Mouse (Mus musculus) kidney, adult 11 months (tissue): ENCODE results near the gene Catip.
"Not testable (repeated sequence)": the region's sequence is repeated elsewhere in the genome, so short reads cannot be mapped to it uniquely, and the experiment has no call there.

Source experiments
- DNase-seq: peaks from one replicate; pipeline ENCODE4 v3.0.0; 2022

Catip gene

DNA sequence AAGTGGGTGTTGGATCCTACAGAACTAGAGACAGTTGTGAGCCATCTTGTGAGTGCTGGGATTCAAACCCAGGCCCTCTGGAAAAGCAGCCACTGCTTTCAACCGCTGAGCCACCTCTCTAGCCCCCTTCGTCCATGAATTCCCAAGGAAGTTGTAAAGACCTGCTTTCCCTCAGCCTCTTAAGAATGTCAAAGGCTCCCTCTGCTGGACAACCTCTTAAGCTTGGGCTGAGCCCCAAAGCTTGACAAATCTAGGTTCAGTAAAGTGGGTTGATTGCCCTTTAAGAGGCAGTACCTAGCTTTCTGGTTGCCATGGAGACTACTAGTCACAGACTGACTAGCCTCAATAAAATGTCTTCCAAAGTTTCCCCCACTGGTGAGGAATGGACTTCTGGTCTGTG, at the start of gene Catip:
TSS of gene Catip (plus strand) at position 297 of the 400 bp plus-strand sequence.
- DNase-seq: peak; percentile 80

DNA sequence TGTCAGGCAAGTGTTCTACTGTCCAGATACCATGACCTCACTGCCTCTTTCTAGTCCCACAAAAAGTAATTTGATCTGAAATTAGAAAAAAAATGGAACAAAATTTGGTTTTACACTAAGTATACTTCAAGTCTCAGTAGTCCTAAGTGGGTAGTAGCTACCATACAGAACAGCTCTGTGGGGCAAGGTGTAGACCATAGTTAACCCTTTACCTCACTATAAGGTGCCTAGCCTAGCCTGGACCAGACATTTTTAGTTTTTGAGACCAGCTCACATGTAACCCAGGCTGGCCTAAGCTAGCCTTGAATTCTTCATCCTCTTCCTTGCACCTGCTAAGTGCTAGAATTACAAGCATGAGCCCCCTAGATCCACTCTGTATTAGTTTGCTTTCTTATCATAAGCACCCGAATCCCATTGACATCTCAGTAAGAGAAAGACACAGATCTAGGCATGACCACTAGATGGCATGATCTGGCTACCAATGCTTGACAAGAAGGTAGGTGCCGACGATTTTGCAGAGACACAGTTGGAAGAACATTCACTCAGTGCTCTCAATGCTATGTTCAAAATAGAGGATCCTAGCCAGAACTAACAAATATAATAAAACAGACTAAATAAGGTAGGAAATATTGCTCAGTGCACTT, 48.7 kb upstream of the Catip start:
- peak; percentile 60 for DNase-seq

DNA sequence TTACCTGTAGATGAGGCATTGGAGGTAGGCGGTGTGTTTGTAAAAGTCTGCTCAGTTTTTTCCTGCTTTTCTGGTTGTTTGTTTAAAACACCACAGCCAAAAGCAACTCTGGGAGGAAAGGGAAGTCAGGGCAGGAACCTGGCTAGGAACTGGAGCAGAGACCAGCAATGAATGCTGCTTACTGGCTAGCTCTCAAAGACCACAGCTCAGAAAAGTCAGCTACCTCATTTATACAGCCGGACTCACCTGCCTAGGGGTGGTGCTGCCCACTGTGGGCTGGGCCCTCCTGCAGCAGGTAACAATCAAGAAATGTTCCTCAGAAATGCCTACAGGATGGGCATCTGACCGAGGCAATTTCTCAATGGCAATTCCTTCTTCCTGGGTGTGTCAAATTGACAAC, 47.1 kb upstream of the Catip start:
- DNase-seq: no peak

DNA sequence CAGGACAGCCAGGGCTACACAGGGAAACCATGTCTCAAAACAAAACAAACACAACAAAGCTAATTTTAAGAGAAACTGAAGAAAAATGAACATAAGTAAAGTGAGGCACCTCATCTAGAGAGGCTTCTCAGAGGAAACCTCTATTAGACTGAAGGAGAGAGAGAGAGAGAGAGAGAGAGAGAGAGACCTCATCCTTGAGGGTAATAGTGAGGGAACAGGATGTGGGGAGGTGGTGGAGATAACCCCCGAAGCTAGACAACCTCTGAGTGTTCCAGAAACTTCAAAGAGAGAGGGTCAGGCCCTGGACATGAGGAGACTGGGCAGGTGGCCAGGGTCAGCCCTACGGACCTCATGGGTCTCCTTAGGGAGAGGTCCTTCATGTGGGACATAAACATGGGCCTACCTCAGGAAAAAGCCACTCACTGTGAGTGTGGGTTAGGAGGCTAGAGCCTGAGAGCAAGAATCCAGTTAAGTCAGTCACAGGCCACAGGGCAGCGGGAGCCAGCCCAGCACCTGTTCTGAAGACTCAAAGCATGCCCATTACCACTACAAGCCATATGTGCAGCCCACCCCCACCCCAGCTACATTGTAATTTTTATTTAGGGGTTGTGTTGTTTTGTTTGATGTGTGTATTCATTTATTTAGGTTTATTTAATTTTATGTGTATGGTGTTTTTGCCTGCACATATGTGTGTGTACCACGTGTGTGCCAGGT, 45.6 kb upstream of the Catip start:
- no peak for DNase-seq

DNA sequence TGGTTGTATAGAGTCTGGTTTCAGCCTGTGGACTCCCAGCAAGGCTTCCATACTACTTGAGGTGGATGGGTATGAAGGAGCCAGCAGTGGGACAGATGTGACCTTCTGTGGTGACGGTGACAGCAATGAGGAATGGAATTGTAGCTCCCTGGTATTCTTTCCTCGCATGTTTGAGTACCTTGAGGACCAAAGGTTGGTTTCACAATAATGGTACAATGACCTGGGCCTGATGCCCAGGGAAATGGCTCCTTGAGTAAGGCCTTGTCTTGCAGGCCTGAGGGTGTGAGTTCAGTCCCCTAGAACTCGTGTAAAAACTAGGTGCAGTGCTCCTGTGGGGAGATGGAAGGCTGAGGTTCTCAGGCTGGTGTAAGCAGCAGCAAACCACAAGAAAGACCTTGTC, 43.2 kb upstream of the Catip start:
- no peak for DNase-seq

DNA sequence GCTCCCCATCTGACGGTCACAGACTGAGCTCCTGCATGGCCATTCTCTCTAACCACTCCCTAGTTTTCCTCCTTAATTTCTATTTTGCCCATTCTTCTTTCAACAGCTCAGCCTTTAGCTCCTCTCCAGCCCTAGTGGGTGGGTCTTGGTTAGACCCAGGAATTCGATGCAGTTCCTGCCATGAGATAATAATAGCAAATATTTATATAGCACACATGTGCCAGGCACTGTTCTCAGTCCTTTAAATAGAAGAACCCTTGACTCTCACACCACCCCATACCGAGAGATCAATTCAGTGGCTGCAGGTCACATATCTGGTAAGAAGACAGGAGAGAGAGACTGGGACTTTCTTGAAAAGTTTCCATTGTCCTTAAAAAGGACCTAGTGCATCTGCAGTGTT, 40.5 kb upstream of the Catip start:
- no peak for DNase-seq

DNA sequence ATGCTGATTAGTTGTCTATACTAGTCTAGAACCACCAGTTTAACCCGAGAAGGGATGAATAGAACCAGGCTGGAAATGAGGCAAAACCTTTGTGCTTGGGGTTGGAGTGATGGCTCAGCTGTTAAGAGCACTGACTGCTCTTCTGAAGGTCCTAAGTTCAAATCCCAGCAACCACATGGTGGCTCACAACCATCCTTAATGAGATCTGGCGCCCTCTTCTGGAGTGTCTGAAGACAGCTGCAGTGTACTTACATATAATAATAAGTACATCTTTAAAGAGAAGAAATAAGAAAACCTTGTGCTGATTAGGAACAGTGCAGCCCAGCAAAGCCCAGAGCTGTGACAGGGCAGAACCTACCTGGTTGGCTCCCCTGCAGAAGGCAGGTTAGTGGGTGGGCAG, 35.0 kb upstream of the Catip start:
- not testable (repeated sequence) for DNase-seq

DNA sequence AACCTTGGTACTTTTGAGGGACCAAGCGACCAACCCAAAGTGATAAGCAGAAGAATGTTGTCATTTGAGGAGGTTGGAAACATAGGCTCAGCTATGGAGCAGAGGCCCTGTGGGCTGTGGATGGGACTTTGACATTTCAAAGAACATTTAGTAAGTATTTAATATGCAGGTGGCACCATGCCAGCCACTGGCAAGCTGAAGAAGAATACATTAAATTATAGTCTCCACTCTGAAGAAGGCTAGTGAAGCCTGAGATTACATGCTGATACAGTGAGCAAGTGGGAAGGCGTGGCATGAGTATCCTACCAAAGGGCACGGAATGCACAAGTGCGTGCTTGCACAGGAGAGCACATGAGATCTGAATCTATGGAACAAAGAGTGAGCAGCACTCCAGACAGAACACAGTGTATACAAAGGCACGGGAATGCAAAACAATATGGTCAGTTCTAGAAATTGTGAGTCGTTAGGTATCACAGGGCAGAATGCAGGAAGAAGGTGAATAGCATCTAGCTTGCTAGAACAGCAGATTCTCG, 31.9 kb upstream of the Catip start:
- DNase-seq: peak; percentile 50

DNA sequence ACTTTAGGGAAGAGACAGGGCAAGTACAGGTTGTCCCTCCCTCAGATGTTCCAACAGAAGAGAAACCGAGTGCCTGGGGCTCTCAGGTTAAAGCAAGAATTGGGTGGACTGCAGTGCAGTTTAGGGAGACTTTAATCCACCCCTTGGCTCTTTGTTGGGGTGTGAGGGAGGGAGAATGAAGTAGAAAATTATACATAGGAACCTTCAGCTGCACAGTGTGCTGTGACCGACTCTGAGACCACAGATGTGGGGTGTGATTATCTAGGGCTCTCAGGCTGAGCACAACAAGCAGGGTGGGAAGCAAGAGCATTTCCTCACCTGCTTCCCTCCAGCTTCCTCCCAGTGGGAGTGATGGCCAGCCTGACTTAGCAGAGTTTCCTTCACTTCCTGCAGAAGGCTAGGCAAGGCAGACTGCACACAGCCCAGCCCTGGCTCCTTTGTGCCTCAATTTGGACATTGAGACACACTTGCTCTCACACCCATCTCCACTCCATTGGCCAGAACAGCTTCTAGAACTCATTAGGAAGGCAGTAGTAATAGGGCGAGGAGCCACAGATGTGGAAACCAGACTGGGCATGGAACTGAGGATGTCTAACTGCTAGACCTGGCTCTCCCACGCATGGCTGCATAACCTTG, 30.7 kb upstream of the Catip start:
- DNase-seq: no peak

DNA sequence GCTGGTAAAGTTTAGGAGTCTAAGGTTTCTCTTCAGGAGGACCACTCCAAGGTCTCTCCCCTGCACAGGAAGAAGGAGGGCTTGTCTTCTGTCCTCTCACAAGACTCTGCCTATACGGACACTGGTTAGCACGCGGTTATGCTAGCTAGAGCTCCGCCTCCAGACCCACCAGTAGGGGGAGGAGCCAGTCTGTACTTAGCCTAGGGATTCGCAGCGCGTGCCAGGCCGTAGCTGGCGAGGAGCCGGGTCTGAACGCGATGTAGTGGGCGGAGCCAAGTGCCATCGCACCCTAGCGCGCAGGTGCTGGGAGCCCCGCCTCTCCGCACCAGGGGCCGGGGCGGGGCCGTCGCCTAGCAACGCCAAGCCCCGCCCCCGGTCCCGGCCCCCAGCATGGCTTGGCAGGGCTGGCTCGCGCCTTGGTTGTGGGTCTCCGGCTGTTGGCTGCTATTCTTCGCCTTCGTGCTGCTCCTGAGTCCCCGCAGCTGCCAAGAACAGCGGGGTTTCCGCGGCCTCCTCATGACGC, 29.6 kb upstream of the Catip start:
- DNase-seq: peak; percentile 98

DNA sequence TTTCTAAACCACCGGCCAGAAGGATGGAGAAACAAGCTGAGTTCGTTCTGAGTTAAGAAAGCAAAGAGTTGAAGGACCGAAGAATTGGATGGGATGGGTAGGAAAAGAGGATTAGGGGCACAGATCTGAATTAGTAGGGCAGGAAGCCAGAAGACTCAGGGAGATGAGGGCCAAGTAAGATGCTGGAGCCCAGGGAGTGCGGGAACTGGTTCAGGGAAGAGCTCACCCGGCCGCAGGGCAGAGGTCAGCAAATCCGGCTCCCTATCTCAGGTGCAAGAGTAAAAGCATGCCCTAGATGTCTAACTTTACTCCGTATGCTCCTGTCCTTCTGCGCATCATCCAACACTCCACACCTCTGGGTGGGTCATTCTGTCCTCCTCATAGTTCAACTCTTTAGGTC, 29.0 kb upstream of the Catip start:
- DNase-seq: no peak

DNA sequence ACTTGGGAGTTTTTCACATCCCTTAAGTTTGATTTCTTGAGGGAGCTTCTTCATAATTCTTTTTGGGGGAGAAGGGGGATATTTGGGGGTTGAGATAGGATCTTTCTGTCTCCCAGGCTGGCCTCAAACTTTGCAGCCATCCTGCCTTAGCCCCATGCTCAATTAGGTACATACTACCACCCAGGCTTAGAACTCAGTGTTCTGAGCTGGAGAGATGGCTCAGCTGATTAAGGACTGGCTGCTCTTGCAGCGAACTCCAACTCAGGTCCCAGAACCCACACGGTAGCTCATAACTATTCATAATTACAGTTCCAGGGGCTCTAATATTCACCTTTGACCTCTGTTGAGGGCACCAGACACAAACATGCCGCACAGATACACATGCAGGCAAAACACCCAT, 27.3 kb upstream of the Catip start:
- DNase-seq: no peak

DNA sequence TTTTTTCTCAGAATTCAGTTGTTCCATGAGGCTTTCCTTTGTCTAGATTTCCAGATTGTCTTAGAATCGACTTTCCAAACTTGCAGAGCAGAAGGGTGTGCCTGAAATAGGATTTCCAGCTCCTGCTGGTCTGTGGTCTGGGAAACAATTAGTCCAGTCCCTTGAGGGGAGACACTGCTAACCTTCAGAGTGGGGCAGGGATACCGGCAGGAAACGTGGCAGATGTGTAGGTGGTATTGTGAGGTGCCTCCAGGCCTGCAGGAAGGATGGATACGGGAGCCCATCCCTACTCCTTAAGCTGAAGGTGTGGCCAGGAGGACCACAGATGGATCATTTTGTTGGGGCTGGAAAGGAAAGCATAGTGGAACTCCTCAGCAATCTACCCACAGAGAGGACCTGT, 26.9 kb upstream of the Catip start:
- no peak for DNase-seq

DNA sequence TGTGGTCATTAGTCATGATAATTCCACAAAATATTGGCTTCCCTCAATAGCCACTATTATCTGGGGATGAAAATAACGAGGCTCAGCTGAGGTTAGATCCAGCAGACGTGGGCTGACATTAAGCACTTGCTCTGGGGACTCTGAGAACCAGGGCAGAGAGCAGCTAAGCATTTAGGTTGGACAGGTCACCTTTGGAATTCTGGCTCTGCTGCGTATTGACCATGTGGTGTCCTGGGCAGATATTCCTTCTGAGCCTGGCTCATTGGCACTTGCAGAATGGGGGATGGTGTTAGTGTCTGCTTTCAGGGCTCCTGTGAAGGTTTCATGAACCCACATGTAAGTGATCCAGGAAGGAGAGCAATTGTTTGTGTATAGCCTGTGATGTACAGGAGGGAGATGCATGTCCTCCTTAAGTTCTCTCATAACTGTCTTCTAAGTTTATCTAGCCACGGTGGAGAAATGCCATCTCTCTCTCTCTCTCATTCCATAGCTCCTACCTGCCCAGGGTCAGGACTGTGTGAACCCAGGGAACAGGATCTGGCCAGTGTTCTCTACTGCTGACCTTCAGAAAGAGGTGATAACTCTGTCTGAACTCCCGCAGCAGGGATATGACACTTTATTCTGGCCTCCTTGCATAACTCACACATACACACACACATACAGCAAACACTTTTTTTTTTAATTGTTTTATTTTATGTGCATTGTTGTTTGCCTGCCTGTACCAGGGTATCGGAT, 26.3 kb upstream of the Catip start:
- peak; percentile 42 for DNase-seq

DNA sequence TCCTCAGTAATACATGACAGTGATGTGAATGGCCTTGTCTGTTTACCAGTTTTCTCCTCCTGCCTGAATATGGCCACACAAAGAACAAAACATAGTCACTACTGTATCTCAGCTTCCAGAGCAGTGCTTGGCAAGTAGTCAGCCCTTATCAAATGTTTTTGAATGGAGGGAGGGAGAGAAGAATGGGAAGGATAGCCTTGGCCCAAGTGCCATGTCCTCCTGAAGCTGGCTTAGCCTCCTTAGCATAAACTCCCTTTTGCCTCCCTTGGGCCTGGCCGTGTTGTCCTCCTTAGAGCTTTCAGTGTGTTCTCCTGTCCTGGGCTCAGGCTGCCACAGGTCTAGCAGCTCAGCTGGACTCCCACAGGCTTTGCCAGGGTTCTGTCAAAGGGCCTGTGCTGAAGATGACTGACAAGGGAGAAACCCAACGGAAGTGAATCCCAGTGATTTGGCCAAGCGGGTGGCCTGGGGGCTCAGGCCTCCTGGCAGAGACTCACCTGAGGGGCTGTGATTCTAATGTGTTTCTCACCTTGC, 24.6 kb upstream of the Catip start:
- DNase-seq: no peak

DNA sequence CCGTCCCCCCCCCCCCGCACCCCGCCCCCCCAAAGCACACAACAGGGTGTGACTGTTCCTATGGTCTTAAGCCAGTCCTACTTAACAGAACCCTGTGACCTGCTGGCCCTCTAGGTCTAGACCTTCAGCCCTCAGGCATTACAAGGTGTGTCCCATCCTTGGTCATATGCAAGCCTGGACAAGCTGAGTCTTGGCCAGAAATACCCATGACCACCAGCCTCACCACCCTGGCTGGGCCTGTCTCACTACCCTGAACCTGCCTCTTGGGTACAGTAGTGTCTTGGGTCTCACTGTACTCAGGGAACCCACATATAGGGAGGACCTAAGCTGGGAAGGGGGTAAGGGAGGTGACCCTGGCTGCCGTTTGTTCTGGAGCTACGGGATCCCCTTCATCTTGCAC, 23.9 kb upstream of the Catip start:
- DNase-seq: no peak

DNA sequence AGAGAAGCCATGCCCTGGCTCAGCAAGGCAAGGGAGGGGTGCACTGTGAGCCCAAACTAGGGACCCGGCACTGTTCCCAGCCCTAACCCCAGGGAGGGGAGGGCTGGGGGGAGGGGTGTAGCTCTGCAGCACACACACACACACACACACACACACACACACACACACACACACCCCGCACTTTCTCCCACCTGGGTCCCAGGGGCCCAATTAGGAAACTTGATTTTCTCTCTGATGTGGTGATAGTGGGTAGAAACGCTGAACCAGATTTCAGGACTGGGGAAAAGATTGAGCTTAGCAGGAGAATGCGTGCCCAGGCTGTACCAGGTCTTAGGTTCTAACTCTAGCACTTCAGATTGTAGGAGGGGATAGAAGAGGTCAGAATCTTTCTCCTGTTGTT, 23.3 kb upstream of the Catip start:
- DNase-seq: no peak

DNA sequence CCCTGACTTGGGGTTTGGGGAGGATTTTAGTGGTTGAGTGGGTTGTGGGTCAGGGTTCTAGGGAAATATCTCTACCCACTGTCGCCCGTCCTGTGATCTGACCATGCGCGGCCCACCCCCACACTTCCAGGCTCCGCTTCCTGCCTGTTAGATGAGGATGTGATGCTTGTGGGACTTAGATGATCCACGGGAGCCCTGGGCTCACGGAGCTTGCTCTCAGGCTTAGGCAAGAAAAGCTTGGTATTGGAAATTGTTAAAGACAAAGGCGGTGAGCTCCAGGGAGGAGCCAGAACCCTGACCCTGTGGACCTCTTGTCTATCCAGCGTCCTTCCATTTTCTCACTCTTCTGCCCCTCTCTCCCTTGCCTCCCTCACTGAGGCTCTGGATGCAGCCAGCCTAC, 22.0 kb upstream of the Catip start:
- no peak for DNase-seq

DNA sequence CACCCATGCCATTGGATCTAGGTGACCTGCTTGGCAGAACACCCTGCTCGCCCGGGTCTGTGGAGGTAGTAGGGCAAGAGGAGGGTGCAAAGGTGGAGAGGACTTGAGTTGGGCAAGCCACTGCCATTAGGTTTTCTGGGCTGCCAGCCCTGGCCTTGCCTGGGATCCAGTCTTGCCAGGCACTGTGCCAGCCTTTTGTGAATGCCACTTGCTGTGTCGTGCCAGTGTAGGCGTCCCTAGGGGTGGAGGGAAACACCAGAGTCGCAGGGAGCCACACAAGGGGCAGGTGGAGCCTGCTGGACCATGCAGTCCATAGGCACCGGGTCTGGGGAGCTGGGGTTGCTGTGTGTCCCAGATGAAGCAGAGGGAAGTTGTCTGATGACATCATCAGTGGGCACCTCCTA, 21.5 kb upstream of the Catip start:
- peak; percentile 87 for DNase-seq

DNA sequence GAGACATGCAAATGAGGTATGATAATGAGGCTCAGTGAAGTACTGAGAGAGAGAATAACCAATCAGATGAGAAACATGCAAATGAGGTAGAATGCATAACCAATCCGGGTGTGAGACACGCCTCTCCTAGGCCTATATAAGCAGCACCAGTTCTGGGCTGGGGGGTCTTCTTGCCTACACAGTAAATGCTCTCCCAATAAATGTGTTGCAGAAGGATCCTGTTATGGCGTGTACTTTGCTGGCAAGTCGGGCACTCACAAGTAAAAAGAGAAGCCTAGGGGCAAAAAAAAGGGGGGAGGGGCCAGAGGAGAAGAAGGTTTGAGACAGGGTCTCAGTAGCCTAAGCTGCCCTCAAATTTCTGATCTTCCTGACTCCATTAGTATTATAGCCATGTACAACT, 20.9 kb upstream of the Catip start:
- not testable (repeated sequence) for DNase-seq

DNA sequence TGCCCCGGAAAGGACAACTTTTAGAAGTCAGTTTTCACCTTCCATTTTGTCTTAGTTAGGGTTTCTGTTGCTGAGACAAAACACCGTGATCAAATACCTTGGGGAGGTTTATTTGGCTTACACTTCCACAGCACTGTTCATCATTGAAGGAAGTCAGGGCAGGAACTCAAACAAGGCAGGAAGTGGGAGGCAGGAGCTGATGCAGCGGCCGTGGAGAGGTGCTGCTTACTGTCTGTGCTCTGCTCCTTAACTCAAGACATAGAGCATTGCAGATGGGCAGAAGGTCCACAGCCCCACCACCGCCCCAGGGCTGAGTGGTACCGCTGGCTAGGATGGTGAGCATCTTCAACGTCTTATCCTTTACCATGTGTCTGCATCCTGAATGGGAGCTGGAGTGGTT, 20.0 kb upstream of the Catip start:
- no peak for DNase-seq

DNA sequence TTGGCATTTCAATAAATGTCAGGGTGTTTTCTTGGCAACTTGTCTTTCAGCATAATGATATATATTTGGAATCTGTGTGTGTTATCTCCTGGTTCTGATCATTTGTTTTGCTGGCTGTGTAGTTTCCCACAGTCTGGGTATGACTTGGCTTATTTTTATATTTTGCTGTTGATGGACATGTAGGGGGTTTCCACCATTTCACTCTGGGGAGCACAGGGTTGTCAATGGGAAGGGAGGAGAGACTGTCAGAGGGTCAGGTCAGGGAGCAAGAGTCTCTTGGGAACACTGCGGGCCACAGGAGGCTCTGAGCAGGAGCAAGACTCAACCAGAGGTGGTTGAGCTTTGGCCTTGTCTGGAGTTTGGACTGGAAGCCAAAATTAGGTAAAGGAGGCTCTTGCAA, 19.6 kb upstream of the Catip start:
- DNase-seq: no peak

DNA sequence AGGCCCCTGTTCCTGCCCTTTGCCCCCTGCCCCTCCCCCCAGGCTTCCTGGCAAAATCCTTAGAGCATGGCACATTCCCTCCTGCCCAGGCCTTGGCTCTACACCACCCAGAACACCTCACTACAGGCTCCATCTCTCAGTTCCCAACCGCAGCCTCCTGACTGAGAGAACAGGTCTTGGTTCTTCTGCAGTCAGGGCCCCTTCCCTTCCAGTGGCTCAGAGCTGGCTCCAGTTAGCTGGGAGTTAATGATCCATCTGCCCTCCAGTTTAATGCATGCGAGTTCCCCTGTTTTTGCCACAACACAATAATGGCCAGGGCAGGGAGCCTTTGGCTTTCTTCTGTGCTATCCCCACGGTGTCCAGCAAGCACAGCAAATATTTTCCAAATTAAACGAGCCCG, 18.7 kb upstream of the Catip start:
- peak; percentile 74 for DNase-seq
